Mouse (Mus musculus) MEL (cell line): ENCODE results near the gene G430095P16Rik. TPM values are rescaled to one million over a fixed set of nuclear protein-coding genes. Genes with fewer than 3 reads are reported as not detected.

Experiments used
- DNase-seq: peaks from one replicate; pipeline ENCODE4 v3.0.0; 2011; ENCODE audit warnings: low read depth, low spot score
- H3K27ac ChIP-seq: 2 replicates; pipeline ENCODE4 v1.5.1; 2012; ENCODE audit warnings: low read depth, mild to moderate bottlenecking, control low read depth, low read length, moderate library complexity; ENCODE audit not compliant: control insufficient read depth
- H3K27me3 ChIP-seq, 2 experiments: fragments of 150-350 bp in 1 of 2; sonication (generic) in 1 of 2; 2 replicates each; pipeline ENCODE4 v1.6.1; 2012; ENCODE audit warnings: low read length in 2 of 2, mild to moderate bottlenecking in 2 of 2, improper control_type of control experiment in 1 of 2, moderate library complexity in 1 of 2; ENCODE audit not compliant: insufficient read depth in 2 of 2, control insufficient read depth in 1 of 2
- H3K36me3 ChIP-seq, 2 experiments: 2 replicates each; pipeline ENCODE4 v1.6.1; 2012 to 2014; ENCODE audit warnings: low read length in 2 of 2, improper control_type of control experiment in 1 of 2, inconsistent platforms in 1 of 2, mild to moderate bottlenecking in 1 of 2; ENCODE audit not compliant: insufficient read depth in 2 of 2, control insufficient read depth in 1 of 2
- H3K4me1 ChIP-seq, 2 experiments: fragments of 150-350 bp in 1 of 2; sonication (generic) in 1 of 2; 2 replicates each; pipeline ENCODE4 v1.6.1; 2012; ENCODE audit warnings: low read length in 2 of 2, improper control_type of control experiment in 1 of 2, mild to moderate bottlenecking in 1 of 2; ENCODE audit not compliant: insufficient read depth in 2 of 2, control insufficient read depth in 1 of 2
- H3K4me3 ChIP-seq, 2 experiments: fragments of 150-350 bp in 1 of 2; sonication (generic) in 1 of 2; 2 replicates each; pipeline ENCODE4 v1.5.1; 2012; ENCODE audit warnings: low read depth in 2 of 2, low read length in 2 of 2, mild to moderate bottlenecking in 2 of 2, moderate library complexity in 2 of 2, control low read depth in 1 of 2, improper control_type of control experiment in 1 of 2; ENCODE audit not compliant: control insufficient read depth in 1 of 2, insufficient read depth in 1 of 2
- H3K79me2 ChIP-seq: 2 replicates; pipeline ENCODE4 v1.6.1; 2012; ENCODE audit warnings: mild to moderate bottlenecking, low read length, moderate library complexity; ENCODE audit not compliant: control insufficient read depth, poor library complexity, insufficient read depth
- H3K9ac ChIP-seq: 2 replicates; pipeline ENCODE4 v1.6.1; 2012; ENCODE audit warnings: low read depth, mild to moderate bottlenecking, control low read depth, low read length, moderate library complexity; ENCODE audit not compliant: control insufficient read depth, poor library complexity, severe bottlenecking
- H3K9me3 ChIP-seq: fragments of 150-350 bp; sonication (generic); replicated peaks from 2 replicates; pipeline ENCODE4 v1.6.1; 2012; ENCODE audit warnings: mild to moderate bottlenecking, low read length, improper control_type of control experiment, moderate library complexity; ENCODE audit not compliant: insufficient read depth
- BHLHE40 ChIP-seq: IDR thresholded peaks from 2 replicates; pipeline ENCODE4 v1.6.1; 2012; ENCODE audit warnings: low read depth, mild to moderate bottlenecking, inconsistent platforms, low read length, improper control_type of control experiment, borderline replicate concordance
- CHD1 ChIP-seq: IDR thresholded peaks from 2 replicates; pipeline ENCODE4 v1.6.1; 2012; ENCODE audit warnings: low read depth, mild to moderate bottlenecking, inconsistent platforms, low read length, improper control_type of control experiment
- ETS1 ChIP-seq: IDR thresholded peaks from 2 replicates; pipeline ENCODE4 v1.6.1; 2012; ENCODE audit warnings: low read depth, mild to moderate bottlenecking, inconsistent platforms, low read length, improper control_type of control experiment, moderate library complexity
- HCFC1 ChIP-seq: IDR thresholded peaks from 2 replicates; pipeline ENCODE4 v1.6.1; 2012; ENCODE audit warnings: low read depth, mild to moderate bottlenecking, inconsistent platforms, low read length, improper control_type of control experiment, moderate library complexity
- MAFK ChIP-seq: IDR thresholded peaks from 2 replicates; pipeline ENCODE4 v1.6.1; 2011; ENCODE audit warnings: low read depth, mild to moderate bottlenecking, low read length, improper control_type of control experiment, borderline replicate concordance
- MAX ChIP-seq: IDR thresholded peaks from 2 replicates; pipeline ENCODE4 v1.6.1; 2011; ENCODE audit warnings: low read length, improper control_type of control experiment
- MAZ ChIP-seq: IDR thresholded peaks from 2 replicates; pipeline ENCODE4 v1.6.1; 2012; ENCODE audit warnings: low read depth, mild to moderate bottlenecking, inconsistent platforms, low read length, improper control_type of control experiment
- MYC ChIP-seq: IDR thresholded peaks from 2 replicates; pipeline ENCODE4 v1.6.1; 2011; ENCODE audit warnings: low read depth, mild to moderate bottlenecking, low read length, improper control_type of control experiment, moderate library complexity
- NELFE ChIP-seq: IDR thresholded peaks from 2 replicates; pipeline ENCODE4 v1.6.1; 2011; ENCODE audit warnings: low read depth, low read length, improper control_type of control experiment
- POLR2A ChIP-seq, 2 experiments: IDR thresholded peaks; 2 replicates each; pipeline ENCODE4 v1.6.1; 2011 to 2012; ENCODE audit warnings: low read length in 2 of 2, mild to moderate bottlenecking in 2 of 2, control low read depth in 1 of 2, improper control_type of control experiment in 1 of 2, low read depth in 1 of 2, moderate library complexity in 1 of 2; ENCODE audit not compliant: control insufficient read depth in 1 of 2, insufficient read depth in 1 of 2, poor library complexity in 1 of 2
- RAD21 ChIP-seq: IDR thresholded peaks from 2 replicates; pipeline ENCODE4 v1.6.1; 2011; ENCODE audit warnings: mild to moderate bottlenecking, low read depth, low read length, improper control_type of control experiment
- RCOR1 ChIP-seq: IDR thresholded peaks from 2 replicates; pipeline ENCODE4 v1.6.1; 2012; ENCODE audit warnings: low read depth, mild to moderate bottlenecking, inconsistent platforms, low read length, improper control_type of control experiment
- SIN3A ChIP-seq: IDR thresholded peaks from 2 replicates; pipeline ENCODE4 v1.6.1; 2012; ENCODE audit warnings: low read length, improper control_type of control experiment, inconsistent platforms
- SMC3 ChIP-seq: IDR thresholded peaks from 2 replicates; pipeline ENCODE4 v1.6.1; 2011; ENCODE audit warnings: low read depth, low read length, improper control_type of control experiment
- TAL1 ChIP-seq: IDR thresholded peaks from 2 replicates; pipeline ENCODE4 v1.6.1; 2012; ENCODE audit warnings: mild to moderate bottlenecking, inconsistent platforms, low read length, moderate library complexity, mixed read lengths
- ZC3H11A ChIP-seq: IDR thresholded peaks from 2 replicates; pipeline ENCODE4 v1.6.1; 2012; ENCODE audit warnings: low read depth, mild to moderate bottlenecking, inconsistent platforms, low read length, improper control_type of control experiment
- ZKSCAN1 ChIP-seq: IDR thresholded peaks from 2 replicates; pipeline ENCODE4 v1.6.1; 2012; ENCODE audit warnings: low read depth, mild to moderate bottlenecking, inconsistent platforms, low read length, improper control_type of control experiment, moderate library complexity
- ZMIZ1 ChIP-seq: IDR thresholded peaks from 2 replicates; pipeline ENCODE4 v1.6.1; 2012; ENCODE audit warnings: low read depth, mild to moderate bottlenecking, inconsistent platforms, low read length, improper control_type of control experiment, moderate library complexity
- polyA plus RNA-seq, 2 experiments: library from polyadenylated mRNA; stranded (reverse) in 1 of 2; unstranded in 1 of 2; fragments of >175 nt in 1 of 2; fragments of >200 nt in 1 of 2; gene quantifications; 2 replicates each; pipeline versions ENCODE4 v1.2.1 to v1.2.4; 2012; ENCODE audit warnings: low replicate concordance in 2 of 2, low read depth in 1 of 2; ENCODE audit not compliant: insufficient read length in 2 of 2, insufficient read depth in 1 of 2, missing spikeins in 1 of 2
- total RNA-seq: library from RNA; depleted of rRNA; stranded (reverse); fragments of 300-350 nt; gene quantifications from 2 replicates; pipeline ENCODE4 v1.2.3, GENCODE M21; 2012

Gene G430095P16Rik
- total and polyA plus RNA-seq, 3 experiments, result 5.6 to 17.1 TPM; not detected in 1

GRCm38 (mm10) chr8:84682257-84682656 lies 40.5 kb upstream of the G430095P16Rik start:
- peaks cover 63% of the 10 kb centered on the region for H3K79me2 ChIP-seq
- H3K27me3 ChIP-seq, result no peaks in the 10 kb centered on the region
- H3K9me3 ChIP-seq, result no peaks in the 10 kb centered on the region
- no peak for DNase-seq
- H3K27ac ChIP-seq, result no peak overlapping the region
- no peak overlapping the region for H3K9ac ChIP-seq
- H3K36me3 ChIP-seq, result peaks cover 6 to 14% of the 10 kb centered on the region in 2 experiments; a peak in 3 of 4 replicates
- TF ChIP-seq ETS1 (no peak), NELFE (no peak), SMC3 (no peak), ZKSCAN1 (no peak), HCFC1 (no peak), ZMIZ1 (no peak), RAD21 (no peak), TAL1 (no peak), MAZ (no peak), BHLHE40 (no peak), POLR2A (IDR thresholded peaks at IDR 0.05; ENCODE audit: control insufficient read depth in 1 of 2, insufficient read depth in 1 of 2, low read depth in 1 of 2, low read length in 2 of 2, poor library complexity in 1 of 2) (no peak), RCOR1 (no peak), SIN3A (no peak), MYC (no peak)
- peaks cover 0 to 7% of the 10 kb centered on the region in 2 experiments; a peak in 2 of 4 replicates for H3K4me1 ChIP-seq
- H3K4me3 ChIP-seq, result no peak overlapping the region

DNA sequence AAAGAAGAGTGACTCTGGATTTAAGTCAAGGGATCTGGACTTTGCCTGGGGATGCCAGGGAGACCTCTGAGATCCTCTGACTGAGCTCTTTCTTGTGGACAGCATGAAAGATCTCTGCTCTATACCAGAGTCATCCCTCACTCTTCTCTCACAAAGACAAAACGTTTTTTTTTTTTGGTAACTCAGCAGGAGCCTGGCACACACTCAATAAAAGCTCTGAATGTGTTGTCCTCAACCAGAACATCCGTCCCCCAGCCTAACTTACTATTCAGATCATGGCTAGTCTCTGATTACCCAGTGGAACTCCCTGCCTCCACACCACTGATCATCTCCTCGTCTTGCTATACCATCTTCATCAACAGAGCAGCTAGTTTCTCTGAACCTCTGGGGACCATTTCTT lies 38.3 kb upstream of the G430095P16Rik start:
- no peak for DNase-seq
- no peak overlapping the region for H3K9ac ChIP-seq
- peaks cover 76% of the 10 kb centered on the region for H3K79me2 ChIP-seq
- H3K36me3 ChIP-seq, result peaks cover 5 to 10% of the 10 kb centered on the region in 2 experiments; a peak in 3 of 4 replicates
- no peaks in the 10 kb centered on the region for H3K27me3 ChIP-seq
- TF ChIP-seq MAFK (no peak), MAX (no peak), ZC3H11A (no peak), ETS1 (no peak), CHD1 (no peak)
- peaks cover 0 to 7% of the 10 kb centered on the region in 2 experiments; a peak in 2 of 4 replicates for H3K4me1 ChIP-seq
- no peak overlapping the region for H3K27ac ChIP-seq
- H3K9me3 ChIP-seq, result no peaks in the 10 kb centered on the region
- H3K4me3 ChIP-seq, result no peak overlapping the region
